Mouse (Mus musculus) heart, postnatal 10 days (tissue): ENCODE data around the gene Fsd1l. TPM values are rescaled to one million over a fixed set of nuclear protein-coding genes. Genes with fewer than 3 reads are reported as not detected.
"Not testable (repeated sequence)": the region's sequence is repeated elsewhere in the genome, so short reads cannot be mapped to it uniquely, and the experiment has no call there.

ENCODE experiments used
- DNase-seq, 2 experiments: peaks; one replicate each; pipeline ENCODE4 v3.0.0; 2021
- intact Hi-C: fragments of 180-260 bp; cut with DNase I; formaldehyde crosslinking; loops from one replicate; pipeline ENCODE4 v1.15.1; 2025
- total RNA-seq, 2 experiments: library from RNA; stranded (reverse); gene quantifications; 2 replicates each; pipeline ENCODE4 v1.2.3; 2021

Gene Fsd1l
- total RNA-seq, 2 experiments from 2014 or later: 44.3 to 59.0 TPM

DNA sequence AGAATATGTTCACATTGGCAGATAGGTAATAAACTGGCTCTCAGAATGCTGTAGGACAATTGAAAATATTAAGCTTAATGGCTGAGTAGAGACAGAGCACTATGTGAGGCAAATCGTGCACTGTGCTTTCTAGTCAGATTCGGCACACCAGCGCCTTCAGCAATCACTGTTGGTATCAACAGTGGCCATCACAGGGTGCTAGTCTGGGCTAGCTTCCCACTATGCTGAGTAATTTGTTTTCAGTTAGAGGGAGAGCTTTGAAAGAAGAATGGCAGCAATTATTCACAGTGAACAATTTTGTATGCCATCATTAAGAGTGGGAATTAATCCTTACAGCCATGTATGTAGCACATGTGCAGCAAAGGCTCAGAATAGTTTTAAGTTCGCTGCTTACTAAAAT lies 91.2 kb downstream of the Fsd1l start:
- intact Hi-C loops: no loop called here

DNA sequence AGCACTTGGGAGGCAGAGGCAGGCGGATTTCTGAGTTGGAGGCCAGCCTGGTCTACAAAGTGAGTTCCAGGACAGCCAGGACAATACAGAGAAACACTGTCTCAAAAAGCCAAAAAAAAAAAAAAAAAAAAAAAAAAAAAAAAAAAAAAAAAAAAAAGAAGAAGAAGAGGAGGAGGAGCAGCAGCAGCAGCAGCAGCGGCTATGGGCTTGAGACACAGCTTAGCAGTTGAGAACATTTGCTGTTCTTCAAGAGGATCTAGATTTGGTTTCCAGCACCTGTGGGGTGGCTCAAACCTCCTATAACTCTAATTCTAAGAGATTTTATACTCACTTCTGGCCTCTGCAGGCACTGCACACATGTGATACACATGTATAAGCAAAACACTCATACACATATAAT lies 94.8 kb downstream of the Fsd1l start:
- intact Hi-C loops, DNase-seq: not testable (repeated sequence)

More for the DNA sequence above, 91.2 kb downstream of the Fsd1l start:
- DNase-seq: no peak

GRCm38 (mm10) chr4:53728121-53728520 lies 96.8 kb downstream of the Fsd1l start:
- intact Hi-C loops: no loop called here

DNA sequence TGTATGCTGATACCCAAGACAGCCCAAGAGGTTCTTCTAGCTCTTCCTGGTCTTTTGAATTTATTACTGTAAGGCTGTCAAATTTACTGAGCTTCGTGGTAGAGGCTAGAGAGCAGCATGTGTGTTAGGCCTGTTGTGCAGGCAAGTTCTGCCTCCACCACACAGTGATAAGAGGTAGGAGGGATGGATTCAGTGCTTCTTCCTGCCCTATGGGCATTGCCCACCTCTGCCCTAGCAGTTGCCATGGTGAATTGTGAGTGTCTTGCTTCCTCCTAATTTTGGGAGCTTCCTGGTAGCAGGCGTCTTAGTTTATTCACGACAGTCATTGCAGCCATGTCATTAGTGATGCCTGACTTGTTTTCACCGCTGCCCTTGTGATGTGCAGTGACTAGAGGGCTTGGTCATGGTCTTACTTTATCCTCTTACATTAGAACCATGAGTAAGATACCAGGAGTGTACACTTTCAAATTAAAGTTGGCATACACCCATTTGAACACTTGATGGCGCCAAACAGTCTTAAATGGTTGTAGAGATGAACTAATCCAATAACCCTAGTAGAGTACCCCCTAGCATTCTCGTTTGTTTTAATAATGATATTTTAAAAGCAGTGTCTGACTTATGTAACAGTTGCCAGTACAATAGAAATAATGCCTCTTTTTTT lies 107.8 kb downstream of the Fsd1l start:
- DNase-seq: peak; percentile 69 to 78
- intact Hi-C loops: loop anchor here (1.0 to 5.0 kb wide), 2 partner anchors 106 to 178 kb away; no protein-coding TSS in a partner anchor

More at GRCm38 (mm10) chr4:53728121-53728520, 96.8 kb downstream of the Fsd1l start:
- no peak for DNase-seq

GRCm38 (mm10) chr4:53749831-53750230 lies 118.6 kb downstream of the Fsd1l start:
- DNase-seq: no peak
- intact Hi-C loops: no loop called here

- intact Hi-C loops: no loop called here
- DNase-seq: peak; percentile 17 to 25
Measured at GRCm38 (mm10) chr4:53750391-53751120, 119.3 kb downstream of the Fsd1l start.

Other genes with a start within 250 kb of the Fsd1l start
- 10 to 100 TPM; 51.4 to 53.0 TPM for gene Slc44a1, start 191.1 kb upstream of the Fsd1l start, total RNA-seq
- gene Fktn, start 82.5 kb downstream of the Fsd1l start, total RNA-seq: 10 to 100 TPM; 13.1 to 15.0 TPM
- gene Tal2, start 148.2 kb downstream of the Fsd1l start, total RNA-seq: under 1 TPM in 1 of 2 experiments, not detected in 1; 0.22 TPM
- gene Tmem38b, start 194.6 kb downstream of the Fsd1l start, total RNA-seq: 10 to 100 TPM; 15.1 to 16.1 TPM